Mouse (Mus musculus) heart, postnatal 36 days (tissue): ENCODE measurements around the gene Rsl24d1. TPM values are rescaled to one million over a fixed set of nuclear protein-coding genes. Genes with fewer than 3 reads are reported as not detected.
"Not testable (repeated sequence)": the region's sequence is repeated elsewhere in the genome, so short reads cannot be mapped to it uniquely, and the experiment has no call there.

ENCODE experiments used
- DNase-seq, 2 experiments: peaks; one replicate each; pipeline ENCODE4 v3.0.0; 2021 to 2022
- intact Hi-C: fragments of 180-260 bp; cut with DNase I; formaldehyde crosslinking; loops from one replicate; pipeline ENCODE4 v1.15.1; 2025
- total RNA-seq, 2 experiments: library from RNA; stranded (reverse); gene quantifications; 2 replicates each; pipeline ENCODE4 v1.2.3; 2021

Rsl24d1 gene
- 10 to 100 TPM; 50.5 to 50.8 TPM for total RNA-seq

GRCm38 (mm10) chr9:73112919-73113906 lies at the start of gene Rsl24d1:
Rsl24d1 (plus strand) TSS chr9:73113426.
- intact Hi-C loops: no loop called here
- DNase-seq: peak; percentile 84 to 85

DNA sequence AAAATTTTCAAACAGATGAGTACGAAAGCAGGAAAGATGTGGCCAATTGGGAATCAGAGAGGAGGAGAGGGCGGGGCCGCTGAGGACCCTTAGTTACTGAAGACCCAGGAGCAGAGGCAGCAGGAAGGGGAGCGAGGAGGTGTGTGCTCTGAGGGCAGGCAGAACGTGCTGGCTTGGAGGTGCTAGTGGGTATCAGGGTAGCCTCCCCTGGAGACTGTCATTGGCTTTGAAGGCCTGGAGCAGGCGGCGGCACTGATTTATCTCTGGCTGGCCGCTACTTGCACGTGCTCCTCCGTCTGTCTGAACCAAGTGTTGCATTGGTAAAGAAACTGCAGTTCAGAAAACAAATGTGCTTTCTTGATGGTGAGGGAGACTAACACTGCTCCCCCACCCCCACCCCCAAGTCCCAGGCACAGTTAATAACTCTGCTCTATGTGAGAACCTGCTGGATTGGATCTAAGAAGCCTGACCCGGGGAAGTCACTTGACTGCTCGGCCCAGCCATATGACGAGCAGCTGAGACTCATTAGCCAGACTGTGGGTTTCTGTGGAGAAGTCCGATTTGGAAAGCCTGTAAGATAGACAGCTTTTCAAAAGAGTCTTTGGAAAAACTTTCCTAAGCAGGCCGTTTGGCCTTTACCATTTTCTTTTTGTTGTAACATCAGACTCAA lies 49.5 kb upstream of the Rsl24d1 start:
- DNase-seq: no peak
- intact Hi-C loops: no loop called here

DNA sequence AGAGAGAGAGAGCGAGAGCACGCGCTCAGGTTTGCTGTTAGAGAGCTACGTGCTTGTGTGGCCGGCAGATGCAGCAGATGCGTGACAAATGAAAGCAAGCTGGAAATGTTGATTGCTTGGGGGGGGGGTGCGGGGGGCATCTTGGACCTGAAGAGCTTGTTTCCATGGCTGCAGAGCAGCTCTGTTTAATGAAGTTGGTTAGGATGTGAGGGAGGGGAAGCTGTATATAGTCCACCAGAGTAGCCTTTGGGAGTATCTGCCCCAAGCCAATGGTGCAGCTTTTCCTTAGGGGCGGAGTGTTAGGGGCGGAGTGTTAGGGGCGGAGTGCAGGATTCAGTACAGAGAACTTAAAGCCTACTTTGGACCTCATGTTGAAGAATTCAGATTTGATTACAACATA lies 46.1 kb upstream of the Rsl24d1 start:
- DNase-seq: no peak
- intact Hi-C loops: no loop called here

GRCm38 (mm10) chr9:73068230-73068679 lies 45.0 kb upstream of the Rsl24d1 start:
- intact Hi-C loops: no loop called here
- peak in 1 of 2 experiments; percentile 12 for DNase-seq

- DNase-seq: no peak
- intact Hi-C loops: no loop called here
Measured at GRCm38 (mm10) chr9:73068688-73069087, 44.5 kb upstream of the Rsl24d1 start.

DNA sequence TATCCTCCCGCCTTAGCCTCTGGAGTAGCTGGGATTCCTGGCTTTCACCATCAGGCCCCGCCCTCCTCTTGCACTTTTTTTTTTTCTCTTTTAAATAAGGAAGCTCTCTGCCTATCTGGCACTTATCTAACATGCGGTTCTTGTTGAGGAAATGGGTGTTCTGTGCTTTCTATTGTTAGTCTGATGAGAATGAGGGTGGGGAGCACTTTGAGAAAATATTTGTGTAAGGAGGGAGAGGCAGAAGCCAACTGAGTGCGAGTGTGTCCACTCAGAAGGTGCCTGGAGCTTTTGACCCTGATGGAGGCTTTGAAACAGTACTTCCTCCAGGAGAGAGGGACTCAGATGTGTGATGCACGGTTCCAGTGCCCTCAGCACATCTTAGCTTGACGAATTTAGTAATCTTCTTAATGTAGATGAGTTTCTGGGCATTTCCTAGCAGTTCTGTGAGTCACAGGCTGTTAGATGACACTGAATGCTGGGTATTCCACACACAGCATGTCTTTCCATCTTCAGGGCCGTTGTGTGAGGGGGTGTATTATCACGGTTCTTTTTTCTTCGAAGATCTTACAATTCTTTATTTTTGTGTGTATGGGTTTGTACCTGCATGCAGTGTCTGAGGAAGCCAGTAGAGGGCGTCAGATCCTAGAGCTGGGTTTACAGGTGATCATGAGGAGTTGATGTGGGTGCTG lies 42.1 kb upstream of the Rsl24d1 start:
- intact Hi-C loops: loop anchor here (2.0 kb wide), 1 partner anchor 26 kb away; the partner anchor contains the start of gene Rab27a
- no peak for DNase-seq

- DNase-seq: no peak
- intact Hi-C loops: no loop called here
Measured at GRCm38 (mm10) chr9:73072426-73072825, 40.8 kb upstream of the Rsl24d1 start.

GRCm38 (mm10) chr9:73073169-73073568 lies 40.1 kb upstream of the Rsl24d1 start:
- DNase-seq: no peak
- intact Hi-C loops: no loop called here

- DNase-seq, intact Hi-C loops: not testable (repeated sequence)
Measured at GRCm38 (mm10) chr9:73079349-73079748, 33.9 kb upstream of the Rsl24d1 start.

GRCm38 (mm10) chr9:73079801-73080325 lies 33.4 kb upstream of the Rsl24d1 start:
- DNase-seq: no peak
- intact Hi-C loops: no loop called here

GRCm38 (mm10) chr9:73082291-73083000 lies 30.8 kb upstream of the Rsl24d1 start:
- DNase-seq: no peak
- intact Hi-C loops: no loop called here

- no peak for DNase-seq
- intact Hi-C loops: no loop called here
Measured at GRCm38 (mm10) chr9:73083956-73084355, 29.3 kb upstream of the Rsl24d1 start.

DNA sequence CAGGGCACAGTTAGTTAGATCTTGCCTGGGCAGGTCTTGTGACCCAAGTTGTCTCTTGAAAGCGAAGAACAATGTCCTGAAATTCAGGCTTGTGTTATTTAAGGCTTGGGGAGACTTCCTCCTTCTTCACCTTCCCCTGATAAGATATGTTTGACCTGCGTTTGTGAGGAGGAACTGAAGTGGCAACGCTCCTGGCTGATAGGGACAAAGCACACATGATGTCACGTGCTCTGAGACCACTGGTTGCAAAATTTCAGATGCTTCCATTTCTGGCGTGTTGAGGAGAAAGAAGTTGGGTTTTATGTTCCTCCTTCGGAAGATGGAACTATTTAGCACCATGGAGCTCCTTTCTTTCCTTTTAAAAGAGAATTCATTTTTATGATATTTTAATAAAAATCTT lies 27.4 kb upstream of the Rsl24d1 start:
- intact Hi-C loops: no loop called here
- DNase-seq: no peak

DNA sequence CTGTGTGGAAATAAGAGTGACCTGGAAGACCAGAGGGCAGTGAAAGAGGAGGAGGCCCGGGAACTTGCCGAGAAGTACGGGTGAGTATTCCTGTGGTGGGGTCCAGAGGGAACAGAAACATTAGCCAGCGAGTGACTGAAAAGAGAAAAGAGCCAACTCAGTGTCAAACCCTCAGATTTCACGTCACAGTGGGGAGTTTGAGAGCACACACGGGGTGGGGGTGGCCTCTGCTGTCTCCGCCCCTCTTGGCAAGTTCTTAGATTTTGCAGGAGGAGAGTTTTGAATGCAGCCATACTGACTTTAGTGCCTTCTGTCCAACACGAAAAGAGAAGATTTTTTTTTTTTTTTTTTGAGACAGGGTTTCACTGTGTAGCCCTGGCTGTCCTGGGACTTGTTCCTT lies 26.1 kb upstream of the Rsl24d1 start:
- no peak for DNase-seq

DNA sequence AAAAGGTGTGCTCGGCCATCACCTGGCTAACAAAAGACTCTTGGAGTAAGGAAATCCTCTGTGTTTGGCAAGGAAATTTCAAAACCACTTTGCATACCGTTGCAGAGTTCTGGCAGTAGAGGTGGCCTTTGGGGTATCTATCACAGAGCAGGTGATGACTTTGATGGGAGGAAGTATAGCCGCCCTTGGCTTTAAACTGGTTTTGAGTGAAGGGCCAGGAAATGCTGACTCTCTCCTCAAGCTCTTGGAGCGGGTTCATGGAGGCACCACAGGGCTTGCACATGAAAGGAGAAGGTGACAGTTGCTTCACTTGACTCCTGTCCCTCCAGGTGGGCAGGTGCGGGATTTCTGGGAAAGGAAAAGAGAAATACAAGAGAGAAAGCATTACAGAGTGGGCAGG lies 25.6 kb upstream of the Rsl24d1 start:
- no peak for DNase-seq
- intact Hi-C loops: no loop called here

More for the DNA sequence above, 26.1 kb upstream of the Rsl24d1 start:
- intact Hi-C loops: no loop called here

- intact Hi-C loops: no loop called here
- DNase-seq: no peak
Measured at GRCm38 (mm10) chr9:73089222-73089920, 23.9 kb upstream of the Rsl24d1 start.

GRCm38 (mm10) chr9:73090121-73090520 lies 23.1 kb upstream of the Rsl24d1 start:
- DNase-seq: no peak
- intact Hi-C loops: loop anchor here (2.0 to 5.0 kb wide), 3 partner anchors 121 to 323 kb away; no protein-coding TSS in a partner anchor

- no peak for DNase-seq
- intact Hi-C loops: loop anchor here (1.0 to 5.0 kb wide), 4 partner anchors 47 to 325 kb away; partner anchors contain the start of gene Rab27a
Measured at GRCm38 (mm10) chr9:73091747-73092146, 21.5 kb upstream of the Rsl24d1 start.

- no peak for DNase-seq
- intact Hi-C loops: loop anchor here (5.0 kb wide), 1 partner anchor 202 kb away; no protein-coding TSS in a partner anchor
Measured at GRCm38 (mm10) chr9:73094580-73094979, 18.6 kb upstream of the Rsl24d1 start.
